Mouse (Mus musculus) heart, adult 2 months (tissue): ENCODE measurements around the gene Mrfap1. TPM values are rescaled to one million over a fixed set of nuclear protein-coding genes. Genes with fewer than 3 reads are reported as not detected.

Experiments used
- DNase-seq, 2 experiments: peaks; one replicate each; pipeline ENCODE4 v3.0.0; 2021
- H3K27ac ChIP-seq: fragments of 200-600 bp; 2 replicates; pipeline ENCODE4 v1.8.1; 2022
- H3K27me3 ChIP-seq: fragments of 200-500 bp; 2 replicates; pipeline ENCODE4 v1.6.1; 2012; ENCODE audit warnings: mild to moderate bottlenecking, low read length, inconsistent platforms, mixed read lengths; ENCODE audit not compliant: control insufficient read depth, insufficient read depth
- H3K36me3 ChIP-seq: fragments of 200-500 bp; 2 replicates; pipeline ENCODE4 v1.6.1; 2012; ENCODE audit warnings: low read length, inconsistent platforms; ENCODE audit not compliant: control insufficient read depth, insufficient read depth
- H3K4me1 ChIP-seq: fragments of 200-500 bp; 2 replicates; pipeline ENCODE4 v1.6.1; 2011; ENCODE audit warnings: low read length; ENCODE audit not compliant: control insufficient read depth, insufficient read depth
- H3K4me3 ChIP-seq: fragments of 200-600 bp; 2 replicates; pipeline ENCODE4 v1.8.1; 2022
- H3K79me2 ChIP-seq: fragments of 200-500 bp; replicated peaks from 2 replicates; pipeline ENCODE4 v1.6.1; 2012; ENCODE audit warnings: mild to moderate bottlenecking, inconsistent platforms, low read length, moderate library complexity, mixed read lengths; ENCODE audit not compliant: control insufficient read depth, insufficient read depth
- H3K9ac ChIP-seq: fragments of 200-500 bp; 2 replicates; pipeline ENCODE4 v1.6.1; 2012; ENCODE audit warnings: low read depth, mild to moderate bottlenecking, control low read depth, inconsistent platforms, low read length, mixed read lengths
- CTCF ChIP-seq: fragments of 200-600 bp; IDR thresholded peaks from 2 replicates; pipeline ENCODE4 v1.8.1; 2022; ENCODE audit warnings: antibody characterized with exemption, mild to moderate bottlenecking, moderate library complexity
- EP300 ChIP-seq: fragments of 200-500 bp; IDR thresholded peaks from 2 replicates; pipeline ENCODE4 v1.6.1; 2011; ENCODE audit warnings: low read depth, low read length, control low read depth; ENCODE audit not compliant: insufficient read depth
- POLR2A ChIP-seq: fragments of 200-500 bp; IDR thresholded peaks from 2 replicates; pipeline ENCODE4 v1.6.1; 2011; ENCODE audit warnings: mild to moderate bottlenecking, low read depth, low read length, control low read depth; ENCODE audit not compliant: insufficient read depth
- WGBS: fragments of 180-500 bp; shearing (Covaris S2); methylation state at CpG from one replicate; pipeline ENCODE4 v1.1.7; 2018; 5-methylcytosine and 5-hydroxymethylcytosine counted together
- intact Hi-C: fragments of 180-260 bp; cut with DNase I; formaldehyde crosslinking; loops from one replicate; pipeline ENCODE4 v1.15.1; 2025
- polyA plus RNA-seq: library from polyadenylated mRNA; depleted of rRNA; stranded (reverse); fragments of >200 nt; gene quantifications from 2 replicates; pipeline ENCODE4 v1.2.3, GENCODE M21; 2012
- total RNA-seq, 2 experiments: library from RNA; stranded (reverse); gene quantifications; 2 replicates each; pipeline ENCODE4 v1.2.3; 2021

Mrfap1 gene
- total and polyA plus RNA-seq, 3 experiments: 89.1 to 273 (median 267) TPM

- WGBS: 87% methylated on average over 1 of the region's 2 CpGs
- no peak overlapping the region for H3K27ac ChIP-seq
- no peaks in the 10 kb centered on the region for H3K27me3 ChIP-seq
- no peaks in the 10 kb centered on the region for H3K4me1 ChIP-seq
- DNase-seq: no peak
- TF ChIP-seq POLR2A: no peak
- TF ChIP-seq CTCF: no peak
- TF ChIP-seq EP300: no peak
- intact Hi-C loops: no loop called here
- no peak overlapping the region for H3K4me3 ChIP-seq
- no peak overlapping the region for H3K9ac ChIP-seq
- no peaks in the 10 kb centered on the region for H3K79me2 ChIP-seq
- no peaks in the 10 kb centered on the region for H3K36me3 ChIP-seq
These were observed 17.7 kb downstream of the Mrfap1 start for GRCm38 (mm10) chr5:36778901-36779300.

DNA sequence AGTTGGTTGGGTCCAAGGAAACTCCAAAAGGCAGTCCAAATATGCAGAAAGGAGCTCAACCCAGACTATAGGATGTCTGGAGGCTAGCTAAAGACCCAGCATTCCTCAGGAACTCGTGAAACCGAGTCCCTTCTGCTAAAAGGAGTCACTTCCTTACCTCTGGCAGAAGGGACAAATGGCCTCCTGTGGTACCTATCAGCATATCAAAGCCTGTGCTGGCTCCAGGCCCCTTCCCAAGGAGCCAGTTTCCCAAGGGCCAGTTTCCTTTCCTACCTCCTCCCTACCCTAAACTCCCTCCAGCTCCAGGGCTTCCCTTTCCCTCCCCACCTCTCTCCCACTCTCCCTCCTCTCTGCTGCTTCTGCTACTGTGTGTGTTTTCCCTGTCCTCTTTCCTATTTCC lies 19.4 kb downstream of the Mrfap1 start:
- Histone ChIP-seq H3K4me3 (no peak overlapping the region), H3K36me3 (no peaks in the 10 kb centered on the region), H3K27me3 (no peaks in the 10 kb centered on the region), H3K27ac (no peak overlapping the region), H3K4me1 (no peaks in the 10 kb centered on the region), H3K9ac (no peak overlapping the region), H3K79me2 (no peaks in the 10 kb centered on the region)
- 22% methylated on average over 2 of the region's 2 CpGs for WGBS
- DNase-seq: no peak
- TF ChIP-seq EP300 (no peak), POLR2A (no peak), CTCF (no peak)
- intact Hi-C loops: no loop called here

GRCm38 (mm10) chr5:36776021-36776575 lies 20.5 kb downstream of the Mrfap1 start:
- Histone ChIP-seq H3K79me2 (no peaks in the 10 kb centered on the region), H3K36me3 (no peaks in the 10 kb centered on the region), H3K27me3 (no peaks in the 10 kb centered on the region), H3K27ac (no peak overlapping the region), H3K4me3 (no peak overlapping the region), H3K4me1 (no peaks in the 10 kb centered on the region), H3K9ac (no peak overlapping the region)
- no peak for TF ChIP-seq POLR2A
- TF ChIP-seq EP300: no peak
- no peak for TF ChIP-seq CTCF
- intact Hi-C loops: no loop called here
- no peak for DNase-seq
- 33% methylated on average over 9 of the region's 9 CpGs for WGBS

GRCm38 (mm10) chr5:36775317-36775716 lies 21.3 kb downstream of the Mrfap1 start:
- DNase-seq: no peak
- Histone ChIP-seq H3K79me2 (no peaks in the 10 kb centered on the region), H3K9ac (no peak overlapping the region), H3K27me3 (no peaks in the 10 kb centered on the region), H3K4me3 (no peak overlapping the region), H3K36me3 (no peaks in the 10 kb centered on the region), H3K27ac (no peak overlapping the region), H3K4me1 (no peaks in the 10 kb centered on the region)
- 93% methylated on average over 2 of the region's 2 CpGs for WGBS
- no peak for TF ChIP-seq CTCF
- TF ChIP-seq POLR2A: no peak
- no peak for TF ChIP-seq EP300
- intact Hi-C loops: no loop called here

DNA sequence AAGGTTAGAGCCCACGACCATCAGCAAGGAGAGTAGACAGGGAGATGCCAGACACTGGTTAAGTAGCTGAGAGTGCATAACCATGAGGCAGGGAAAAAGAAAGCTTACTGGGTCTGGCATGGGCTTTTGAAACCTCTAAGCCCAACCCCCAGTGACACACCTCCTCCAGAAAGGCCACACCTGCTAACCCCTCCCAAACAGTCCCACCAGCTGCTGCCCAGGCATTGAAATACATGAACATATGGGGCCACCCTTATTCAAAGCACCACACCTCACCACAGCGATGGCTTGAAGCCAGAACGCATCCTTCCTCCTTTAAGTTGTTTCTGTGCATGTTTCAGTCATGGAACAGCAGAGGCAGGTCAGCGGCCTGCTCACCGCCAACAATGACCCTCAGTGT lies 24.0 kb downstream of the Mrfap1 start:
- Histone ChIP-seq H3K79me2 (no peaks in the 10 kb centered on the region), H3K4me1 (no peaks in the 10 kb centered on the region), H3K27me3 (no peaks in the 10 kb centered on the region), H3K9ac (no peak overlapping the region), H3K4me3 (no peak overlapping the region), H3K27ac (no peak overlapping the region), H3K36me3 (no peaks in the 10 kb centered on the region)
- intact Hi-C loops: no loop called here
- DNase-seq: no peak
- WGBS: 85% methylated on average over 5 of the region's 5 CpGs
- TF ChIP-seq POLR2A (no peak), CTCF (no peak), EP300 (no peak)

DNA sequence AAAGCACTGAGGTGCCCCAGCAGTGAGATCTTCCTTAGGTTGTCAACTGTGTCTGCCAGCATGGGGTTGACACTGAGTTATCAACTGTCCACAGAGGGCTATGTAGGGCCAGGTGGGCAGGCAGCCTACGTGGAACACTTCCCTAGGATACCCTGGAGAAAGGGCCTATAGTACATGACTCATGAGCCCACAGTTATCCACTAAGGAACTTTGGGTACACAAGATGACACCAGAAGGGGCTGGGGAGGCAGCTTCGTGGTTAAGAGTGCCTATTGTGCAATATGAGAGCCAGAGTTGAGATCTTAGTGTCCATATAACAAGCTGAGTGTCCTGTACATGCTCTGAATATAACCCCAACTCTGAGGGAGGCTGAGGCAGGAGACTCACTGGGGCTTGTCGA lies 27.0 kb downstream of the Mrfap1 start:
- 58% methylated on average over 3 of the region's 3 CpGs for WGBS
- Histone ChIP-seq H3K4me3 (no peak overlapping the region), H3K27ac (no peak overlapping the region), H3K36me3 (no peaks in the 10 kb centered on the region), H3K79me2 (no peaks in the 10 kb centered on the region), H3K4me1 (no peaks in the 10 kb centered on the region), H3K9ac (no peak overlapping the region), H3K27me3 (no peaks in the 10 kb centered on the region)
- DNase-seq: no peak
- intact Hi-C loops: no loop called here
- TF ChIP-seq EP300 (no peak), POLR2A (no peak), CTCF (no peak)
